ENCODE assay signal across 8 mouse cellular contexts in genomic region chr2:152789591-152789999, GRCm38 (mm10). TPM values are rescaled to one million over a fixed set of nuclear protein-coding genes. Genes with fewer than 3 reads are reported as not detected.
A peak's percentile ranks its signal among the peaks of the same experiment; 100 is the strongest.
DNase-seq lines count a peak whose midpoint lies in the region; ATAC-seq and TF ChIP-seq lines count a peak whose summit lies in the region.

No protein-coding gene starts in this region.

- DNase-seq in embryo, embryonic 10.5 days (ENCODE audit: low spot score): peak; percentile 53
- no peak for DNase-seq in urinary bladder, adult 18-20 months (ENCODE audit: low spot score in 2 of 2)
- no peak for DNase-seq in cerebellum, adult 9-10 months

- TF ChIP-seq POLR2A in small intestine, adult 2 months (IDR thresholded peaks at IDR 0.05; ENCODE audit: low read depth, low read length): no peak

- peaks cover 15% of the 10 kb centered on the region for H3K4me1 ChIP-seq in forebrain, embryonic 12.5 days
- H3K4me1 ChIP-seq in forebrain, embryonic 13.5 days: peaks cover 13% of the 10 kb centered on the region
- H3K4me1 ChIP-seq in hindbrain, embryonic 12.5 days: peaks cover 18% of the 10 kb centered on the region
- H3K4me1 ChIP-seq in liver, embryonic 16.5 days (ENCODE audit: control insufficient read depth, low read depth, low read length): peaks cover 94% of the 10 kb centered on the region
- peaks cover 15% of the 10 kb centered on the region; the same call in 1 of the 2 replicates for H3K4me1 ChIP-seq in small intestine, adult 2 months (ENCODE audit: control insufficient read depth, insufficient read depth, insufficient read length, low read length)

- no peak overlapping the region for H3K4me2 ChIP-seq in forebrain, embryonic 12.5 days
- H3K4me2 ChIP-seq in forebrain, embryonic 13.5 days: no peak overlapping the region
- H3K4me2 ChIP-seq in hindbrain, embryonic 12.5 days (replicated peaks): no peak overlapping the region
- H3K4me2 ChIP-seq in liver, embryonic 16.5 days (ENCODE audit: low read depth, low read length): peak overlapping the region; percentile 69

- H3K27ac ChIP-seq in forebrain, embryonic 12.5 days: peak overlapping the region; percentile 61; the same call in 1 of the 2 replicates
- H3K27ac ChIP-seq in forebrain, embryonic 13.5 days: no peak overlapping the region
- H3K27ac ChIP-seq in hindbrain, embryonic 12.5 days: peak overlapping the region; percentile 64
- peak overlapping the region; percentile 94 for H3K27ac ChIP-seq in liver, embryonic 16.5 days (ENCODE audit: low read length)
- peak overlapping the region; percentile 39 for H3K27ac ChIP-seq in small intestine, adult 2 months (ENCODE audit: insufficient read depth, low read depth, low read length)

- 77% methylated on average over 4 of the region's 4 CpGs for WGBS in forebrain, embryonic 12.5 days
- 85% methylated on average over 4 of the region's 4 CpGs for WGBS in forebrain, embryonic 13.5 days
- WGBS in hindbrain, embryonic 12.5 days: 59% methylated on average over 4 of the region's 4 CpGs
- WGBS in liver, embryonic 16.5 days (ENCODE audit: insufficient replicate concordance): 7% methylated on average over 4 of the region's 4 CpGs
- WGBS in small intestine, adult 2 months: 32% methylated on average over 4 of the region's 4 CpGs

- H3K36me3 ChIP-seq in forebrain, embryonic 12.5 days (replicated peaks): peaks cover 16% of the 10 kb centered on the region
- peaks cover 15% of the 10 kb centered on the region for H3K36me3 ChIP-seq in forebrain, embryonic 13.5 days (ENCODE audit: poor library complexity, severe bottlenecking)
- no peaks in the 10 kb centered on the region; the same call in 1 of the 2 replicates for H3K36me3 ChIP-seq in hindbrain, embryonic 12.5 days
- peaks cover 4% of the 10 kb centered on the region; the same call in 1 of the 2 replicates for H3K36me3 ChIP-seq in liver, embryonic 16.5 days (ENCODE audit: control insufficient read depth, insufficient read depth)
- no peaks in the 10 kb centered on the region for H3K36me3 ChIP-seq in small intestine, adult 2 months (ENCODE audit: control insufficient read depth, insufficient read depth, low read length)

- H3K9ac ChIP-seq in forebrain, embryonic 12.5 days: no peak overlapping the region
- H3K9ac ChIP-seq in forebrain, embryonic 13.5 days: no peak overlapping the region
- no peak overlapping the region for H3K9ac ChIP-seq in hindbrain, embryonic 12.5 days
- H3K9ac ChIP-seq in liver, embryonic 16.5 days (ENCODE audit: low read depth, low read length): peak overlapping the region; percentile 59

- H3K9me3 ChIP-seq in forebrain, embryonic 12.5 days: no peaks in the 10 kb centered on the region
- no peaks in the 10 kb centered on the region for H3K9me3 ChIP-seq in forebrain, embryonic 13.5 days (replicated peaks)
- H3K9me3 ChIP-seq in hindbrain, embryonic 12.5 days (replicated peaks): no peaks in the 10 kb centered on the region
- no peaks in the 10 kb centered on the region for H3K9me3 ChIP-seq in liver, embryonic 16.5 days (replicated peaks; ENCODE audit: control insufficient read depth, low read length)

- ATAC-seq in forebrain, embryonic 12.5 days (ENCODE audit: low FRiP score): no peak
- no peak for ATAC-seq in forebrain, embryonic 13.5 days
- no peak for ATAC-seq in hindbrain, embryonic 12.5 days (ENCODE audit: low FRiP score)
- peak; percentile 86 for ATAC-seq in liver, embryonic 16.5 days (ENCODE audit: low read depth)

- TF ChIP-seq CTCF in small intestine, adult 2 months (IDR thresholded peaks at IDR 0.05; ENCODE audit: extremely low read depth, insufficient read length, insufficient replicate concordance, low read depth, low read length): no peak

- H3K27me3 ChIP-seq in forebrain, embryonic 12.5 days: no peaks in the 10 kb centered on the region
- H3K27me3 ChIP-seq in forebrain, embryonic 13.5 days: no peaks in the 10 kb centered on the region
- no peaks in the 10 kb centered on the region for H3K27me3 ChIP-seq in hindbrain, embryonic 12.5 days
- H3K27me3 ChIP-seq in liver, embryonic 16.5 days (ENCODE audit: control insufficient read depth, insufficient read depth, low read depth, low read length): no peaks in the 10 kb centered on the region
- no peaks in the 10 kb centered on the region for H3K27me3 ChIP-seq in small intestine, adult 2 months (ENCODE audit: control insufficient read depth, insufficient read depth, low read length)

- no peak overlapping the region for H3K4me3 ChIP-seq in forebrain, embryonic 12.5 days (replicated peaks)
- H3K4me3 ChIP-seq in forebrain, embryonic 13.5 days: no peak overlapping the region
- H3K4me3 ChIP-seq in hindbrain, embryonic 12.5 days: no peak overlapping the region
- peak overlapping the region; percentile 29 for H3K4me3 ChIP-seq in liver, embryonic 16.5 days (ENCODE audit: low read depth, low read length)
- H3K4me3 ChIP-seq in small intestine, adult 2 months (ENCODE audit: low read depth, low read length): no peak overlapping the region

RNA-seq across cellular contexts. Expression of gene Cox4i2, which starts 35.6 kb away (rescaled TPM):
- polyA plus RNA-seq in forebrain, embryonic 12.5 days (2016; fragmentation: Nextera tagmentation; extraction: Ambion mirVana): 3.1 and 3.6 TPM in 2 replicates
- polyA plus RNA-seq in forebrain, embryonic 13.5 days (2015; fragmentation: Nextera tagmentation; extraction: Ambion mirVana): 4.4 and 4.8 TPM in 2 replicates
- polyA plus RNA-seq in hindbrain, embryonic 12.5 days (2016; fragmentation: Nextera tagmentation; extraction: Ambion mirVana): 5.0 and 5.3 TPM in 2 replicates
- polyA plus RNA-seq in liver, embryonic 16.5 days (2015; fragmentation: Nextera tagmentation; extraction: Ambion mirVana): 0.95 and 1.4 TPM in 2 replicates
- 0.50 and 1.7 TPM in 2 replicates for polyA plus RNA-seq in small intestine, adult 2 months (2012; rRNA removed)

RNA-seq across cellular contexts. Expression of gene Bcl2l1, which starts 41.9 kb away (rescaled TPM):
- polyA plus RNA-seq in forebrain, embryonic 12.5 days (2016; fragmentation: Nextera tagmentation; extraction: Ambion mirVana): 159 and 164 TPM in 2 replicates
- polyA plus RNA-seq in forebrain, embryonic 13.5 days (2015; fragmentation: Nextera tagmentation; extraction: Ambion mirVana): 155 and 164 TPM in 2 replicates
- 155 and 166 TPM in 2 replicates for polyA plus RNA-seq in hindbrain, embryonic 12.5 days (2016; fragmentation: Nextera tagmentation; extraction: Ambion mirVana)
- polyA plus RNA-seq in liver, embryonic 16.5 days (2015; fragmentation: Nextera tagmentation; extraction: Ambion mirVana): 213 and 241 TPM in 2 replicates
- polyA plus RNA-seq in small intestine, adult 2 months (2012; rRNA removed): 20.7 and 53.8 TPM in 2 replicates

RNA-seq across cellular contexts. Expression of gene Id1, which starts 53.5 kb away (rescaled TPM):
- 37.9 and 48.5 TPM in 2 replicates for polyA plus RNA-seq in forebrain, embryonic 12.5 days (2016; fragmentation: Nextera tagmentation; extraction: Ambion mirVana)
- polyA plus RNA-seq in forebrain, embryonic 13.5 days (2015; fragmentation: Nextera tagmentation; extraction: Ambion mirVana): 25.8 and 26.1 TPM in 2 replicates
- polyA plus RNA-seq in hindbrain, embryonic 12.5 days (2016; fragmentation: Nextera tagmentation; extraction: Ambion mirVana): 157 and 159 TPM in 2 replicates
- polyA plus RNA-seq in liver, embryonic 16.5 days (2015; fragmentation: Nextera tagmentation; extraction: Ambion mirVana): 18.1 and 18.8 TPM in 2 replicates
- 585 and 916 TPM in 2 replicates for polyA plus RNA-seq in small intestine, adult 2 months (2012; rRNA removed)

RNA-seq across cellular contexts. Expression of gene Tpx2, which starts 58.2 kb away (rescaled TPM):
- polyA plus RNA-seq in forebrain, embryonic 12.5 days (2016; fragmentation: Nextera tagmentation; extraction: Ambion mirVana): 133 and 156 TPM in 2 replicates
- 102 and 103 TPM in 2 replicates for polyA plus RNA-seq in forebrain, embryonic 13.5 days (2015; fragmentation: Nextera tagmentation; extraction: Ambion mirVana)
- polyA plus RNA-seq in hindbrain, embryonic 12.5 days (2016; fragmentation: Nextera tagmentation; extraction: Ambion mirVana): 81.5 and 87.9 TPM in 2 replicates
- polyA plus RNA-seq in liver, embryonic 16.5 days (2015; fragmentation: Nextera tagmentation; extraction: Ambion mirVana): 57.7 and 58.9 TPM in 2 replicates
- 0.52 and 1.3 TPM in 2 replicates for polyA plus RNA-seq in small intestine, adult 2 months (2012; rRNA removed)
